In genomic region chr11:90187441-90187840, GRCm38 (mm10) we compare ENCODE assay signal across 12 mouse cellular contexts. TPM values are rescaled to one million over a fixed set of nuclear protein-coding genes. Genes with fewer than 3 reads are reported as not detected.
DNase-seq lines count a peak whose midpoint lies in the region; ATAC-seq and TF ChIP-seq lines count a peak whose summit lies in the region.
"Had no signal": no experiment of that assay in that cellular context is flagged by ENCODE, and none has a peak within 500 bp of the region (broad histone marks: within the 10 kb centered on the region; RNA-seq: fewer than 3 reads in every experiment).

Gm45716 (plus strand) TSS chr11:90187683.

- WGBS in heart, postnatal 0 days: 90% methylated on average over 7 of the region's 7 CpGs
- 91% methylated on average over 7 of the region's 7 CpGs for WGBS in midbrain, embryonic 10.5 days

- no peaks in the 10 kb centered on the region; the same call in 1 of the 2 replicates for H3K9me3 ChIP-seq in heart, postnatal 0 days (replicated peaks; ENCODE audit: control insufficient read depth, low read length)
- no peaks in the 10 kb centered on the region for H3K9me3 ChIP-seq in midbrain, embryonic 10.5 days (replicated peaks)

- H3K4me2 ChIP-seq in heart, postnatal 0 days (ENCODE audit: low read depth, low read length): no peak within 1 kb of the TSS

- no peak within 1 kb of the TSS for H3K9ac ChIP-seq in heart, postnatal 0 days (replicated peaks; ENCODE audit: low read depth, low read length)

- H3K27me3 ChIP-seq in heart, postnatal 0 days (ENCODE audit: control insufficient read depth, insufficient read depth, low read length): no peaks in the 10 kb centered on the region
- no peaks in the 10 kb centered on the region for H3K27me3 ChIP-seq in midbrain, embryonic 10.5 days (ENCODE audit: low read depth, poor library complexity, severe bottlenecking)

- no peak for DNase-seq in thymus, postnatal 0 days (ENCODE audit: low spot score)
- no peak for DNase-seq in thymus, postnatal 14 days
- no peak for DNase-seq in heart, postnatal 0 days (ENCODE audit: low spot score)
- no peak for DNase-seq in midbrain, embryonic 10.5 days (ENCODE audit: low spot score)
- no peak for DNase-seq in cerebellum, postnatal 25 days
- no peak for DNase-seq in left cerebral cortex, adult 2 months (ENCODE audit: extremely low spot score in 1 of 2, low spot score in 2 of 2)
- no peak for DNase-seq in right cerebral cortex, postnatal 10 days (ENCODE audit: low spot score in 2 of 2)
- DNase-seq: adrenal gland, adult 2 months; gastrocnemius, postnatal 36 days; lung, postnatal 14 days; thymus, postnatal 25 days had no signal

- no peaks in the 10 kb centered on the region for H3K36me3 ChIP-seq in heart, postnatal 0 days (replicated peaks; ENCODE audit: control insufficient read depth, insufficient read depth, low read length)
- no peaks in the 10 kb centered on the region for H3K36me3 ChIP-seq in midbrain, embryonic 10.5 days
- H3K36me3 ChIP-seq: G1E had no signal

- H3K27ac ChIP-seq in heart, postnatal 0 days (ENCODE audit: low read depth): no peak within 1 kb of the TSS
- no peak within 1 kb of the TSS for H3K27ac ChIP-seq in midbrain, embryonic 10.5 days (replicated peaks)
- no peak within 1 kb of the TSS for H3K27ac ChIP-seq in left cerebral cortex, adult 2 months

- intact Hi-C loops in left cerebral cortex, adult 2 months (cut with DNase I): no loop called here

- ATAC-seq in heart, postnatal 0 days (ENCODE audit: insufficient read depth, low read depth): no peak

- no peak for TF ChIP-seq EP300 in heart, postnatal 0 days (IDR thresholded peaks at IDR 0.05; ENCODE audit: low read depth)

- H3K4me3 ChIP-seq in heart, postnatal 0 days (ENCODE audit: low read depth, low read length): no peak within 1 kb of the TSS
- no peak within 1 kb of the TSS for H3K4me3 ChIP-seq in midbrain, embryonic 10.5 days
- no peak within 1 kb of the TSS for H3K4me3 ChIP-seq in left cerebral cortex, adult 2 months

- TF ChIP-seq CTCF in heart, postnatal 0 days (IDR thresholded peaks at IDR 0.05; ENCODE audit: low read depth): no peak
- no peak for TF ChIP-seq CTCF in left cerebral cortex, adult 2 months (IDR thresholded peaks at IDR 0.05)

- H3K4me1 ChIP-seq in heart, postnatal 0 days (ENCODE audit: control insufficient read depth, insufficient read depth): peaks cover 8% of the 10 kb centered on the region; the same call in 1 of the 2 replicates
- H3K4me1 ChIP-seq in midbrain, embryonic 10.5 days: no peaks in the 10 kb centered on the region

RNA-seq across cellular contexts. Expression of gene Gm45716, which starts in this region (rescaled TPM):
- polyA plus RNA-seq in thymus, postnatal 0 days (2015; fragmentation: Nextera tagmentation; extraction: Ambion mirVana): 19.6 and 25.6 TPM in 2 replicates
- 30.5 and 37.3 TPM in 2 replicates for total RNA-seq in heart, postnatal 0 days (2014; rRNA removed; ENCODE audit: low replicate concordance)
- polyA plus RNA-seq in heart, postnatal 0 days (2015; fragmentation: Nextera tagmentation; extraction: Ambion mirVana): 133 TPM in 2 replicates
- polyA plus RNA-seq in midbrain, embryonic 10.5 days (2016; fragmentation: Nextera tagmentation; extraction: Ambion mirVana): 15.4 TPM in 2 replicates
- 1 to 10 TPM; 3.8 to 5.3 TPM for total RNA-seq in left cerebral cortex, adult 2 months (2021)
